Mouse (Mus musculus) olfactory bulb, adult 2 months (tissue): ENCODE measurements around the gene Rita1. TPM values are rescaled to one million over a fixed set of nuclear protein-coding genes. Genes with fewer than 3 reads are reported as not detected.

ENCODE experiments used
- H3K27ac ChIP-seq: fragments of 200-500 bp; 2 replicates; pipeline ENCODE4 v1.5.1; 2012; ENCODE audit warnings: low read depth, low read length; ENCODE audit not compliant: insufficient read depth
- H3K4me1 ChIP-seq: fragments of 200-500 bp; 2 replicates; pipeline ENCODE4 v1.6.1; 2012; ENCODE audit warnings: low read length; ENCODE audit not compliant: control insufficient read depth, insufficient read depth
- H3K4me3 ChIP-seq: fragments of 200-500 bp; 2 replicates; pipeline ENCODE4 v1.5.1; 2012; ENCODE audit warnings: mild to moderate bottlenecking, low read depth, low read length, moderate library complexity; ENCODE audit not compliant: insufficient read depth
- CTCF ChIP-seq: fragments of 200-500 bp; IDR thresholded peaks from 2 replicates; pipeline ENCODE4 v1.5.1; 2012; ENCODE audit warnings: low read depth, mild to moderate bottlenecking, low read length, moderate library complexity; ENCODE audit not compliant: insufficient read depth
- POLR2A ChIP-seq: fragments of 200-500 bp; IDR thresholded peaks from 2 replicates; pipeline ENCODE4 v1.6.1; 2012; ENCODE audit warnings: mild to moderate bottlenecking, low read depth, low read length, moderate library complexity; ENCODE audit not compliant: insufficient read depth
- WGBS: fragments of 180-500 bp; shearing (Covaris S2); methylation state at CpG from one replicate; pipeline ENCODE4 v1.1.7; 2018; 5-methylcytosine and 5-hydroxymethylcytosine counted together
- polyA plus RNA-seq: library from polyadenylated mRNA; stranded (reverse); fragments of >200 nt; gene quantifications from 2 replicates; pipeline ENCODE4 v1.2.4, GENCODE M21; 2012; ENCODE audit warnings: low replicate concordance; ENCODE audit not compliant: missing spikeins, insufficient read depth, insufficient read length

The Rita1 gene
- polyA plus RNA-seq, 1 experiment: not detected

DNA sequence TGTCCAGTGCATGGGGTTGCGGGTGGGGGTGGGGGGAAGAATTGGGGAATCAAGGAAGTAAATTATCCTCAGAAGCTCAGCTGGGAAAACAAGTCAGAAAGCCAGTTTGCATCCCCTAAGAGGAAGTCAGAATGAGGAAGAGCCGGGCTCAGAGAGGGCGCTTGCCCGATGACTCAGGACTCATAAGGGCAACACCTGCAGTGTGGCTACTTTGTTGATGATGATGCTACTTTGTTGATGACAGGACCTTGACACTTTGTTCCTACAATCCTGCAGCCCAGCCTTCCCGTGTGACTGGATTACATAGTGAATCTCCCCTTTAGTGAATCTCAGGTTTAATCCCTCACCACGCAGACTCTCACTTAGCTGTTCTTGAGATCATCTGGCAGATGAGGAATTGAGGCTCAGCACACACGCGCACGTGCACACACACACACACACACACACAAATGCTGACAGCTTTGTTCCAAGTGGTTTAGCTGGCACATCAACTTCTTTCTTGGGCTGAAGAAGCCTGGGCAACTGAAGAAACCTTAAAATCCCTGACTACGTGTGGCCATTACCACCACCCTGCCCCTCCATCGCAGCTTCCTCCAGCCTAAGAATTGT is 42.0 kb downstream of the Rita1 start:
- H3K4me1 ChIP-seq: peaks cover 68% of the 10 kb centered on the region
- TF ChIP-seq CTCF: no peak
- no peak for TF ChIP-seq POLR2A
- 77% methylated on average over 11 of the region's 11 CpGs for WGBS

DNA sequence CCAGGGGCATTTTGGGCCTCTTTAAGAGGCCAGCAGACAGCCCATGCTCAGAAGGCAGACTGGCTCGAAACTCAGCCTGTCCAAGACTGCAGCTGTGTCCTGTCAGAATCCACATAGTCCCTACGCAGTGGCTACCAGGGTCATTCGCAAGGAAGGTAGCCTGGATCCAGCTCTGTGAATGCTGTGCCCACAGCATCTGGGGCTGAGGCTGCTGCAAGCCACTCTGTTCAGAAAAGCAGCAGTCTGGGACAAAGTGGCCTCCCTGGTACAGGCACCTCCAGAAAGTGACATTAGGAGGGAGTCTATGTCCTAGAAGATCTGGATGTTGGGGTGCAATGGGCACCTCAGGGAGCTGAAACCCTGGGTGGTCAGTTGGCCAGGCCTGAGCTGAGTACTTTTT is 42.6 kb downstream of the Rita1 start:
- 91% methylated on average over 3 of the region's 3 CpGs for WGBS
- TF ChIP-seq CTCF (no peak), POLR2A (no peak)
- no peak overlapping the region for H3K27ac ChIP-seq

More for the DNA sequence above, 42.0 kb downstream of the Rita1 start:
- Histone ChIP-seq H3K4me3 (no peak overlapping the region), H3K27ac (no peak overlapping the region; the same call in 1 of the 2 replicates)

DNA sequence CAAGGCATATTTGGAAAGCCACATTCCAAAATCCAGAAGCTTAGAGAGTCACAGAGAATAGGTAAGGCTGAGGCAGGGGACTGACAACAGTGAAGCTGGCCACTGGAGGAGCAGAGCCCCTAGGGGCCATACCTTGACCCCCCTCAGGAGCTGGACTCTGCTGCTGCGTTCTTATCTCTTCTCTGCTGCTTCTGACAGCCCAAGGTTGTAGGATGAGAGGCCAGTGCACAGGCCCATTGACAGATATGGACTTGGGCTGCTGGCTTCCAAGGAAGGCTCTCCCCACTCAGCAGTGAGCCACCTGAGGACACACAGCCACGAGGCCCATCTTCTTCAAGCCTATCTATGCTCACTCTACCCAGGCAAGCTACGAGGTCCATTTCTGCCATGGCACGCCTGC is 43.4 kb downstream of the Rita1 start:
- TF ChIP-seq POLR2A (no peak), CTCF (no peak)
- H3K4me3 ChIP-seq: no peak overlapping the region
- WGBS: 82% methylated on average over 4 of the region's 4 CpGs
- H3K27ac ChIP-seq: no peak overlapping the region
- H3K4me1 ChIP-seq: peaks cover 69% of the 10 kb centered on the region

More for the DNA sequence above, 42.6 kb downstream of the Rita1 start:
- Histone ChIP-seq H3K4me3 (no peak overlapping the region), H3K4me1 (peaks cover 70% of the 10 kb centered on the region)

DNA sequence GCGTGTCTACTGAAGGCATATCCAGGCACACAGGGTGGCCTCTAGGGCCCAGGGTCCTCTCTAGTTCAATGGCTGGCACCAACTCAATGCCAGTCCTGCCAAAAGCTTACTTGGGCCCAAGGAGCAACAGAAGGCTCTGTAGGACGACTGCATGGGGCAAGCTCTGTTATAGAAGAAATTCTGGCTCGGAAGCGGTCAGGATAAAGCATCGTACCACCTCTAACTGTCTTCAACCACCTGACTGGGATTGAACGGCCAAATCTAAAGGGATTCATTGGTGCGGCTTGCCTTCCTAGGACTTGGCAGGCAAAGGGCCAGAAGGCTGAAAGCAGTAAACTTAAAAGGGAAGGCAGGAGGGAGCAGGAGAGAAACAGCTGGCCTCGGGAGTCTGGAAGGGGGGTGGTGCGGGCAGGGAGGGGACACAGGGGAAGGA is 44.0 kb downstream of the Rita1 start:
- peak overlapping the region; percentile 30 for H3K27ac ChIP-seq
- peaks cover 75% of the 10 kb centered on the region for H3K4me1 ChIP-seq
- no peak overlapping the region for H3K4me3 ChIP-seq
- TF ChIP-seq CTCF (no peak), POLR2A (no peak)
- WGBS: 59% methylated on average over 9 of the region's 9 CpGs

DNA sequence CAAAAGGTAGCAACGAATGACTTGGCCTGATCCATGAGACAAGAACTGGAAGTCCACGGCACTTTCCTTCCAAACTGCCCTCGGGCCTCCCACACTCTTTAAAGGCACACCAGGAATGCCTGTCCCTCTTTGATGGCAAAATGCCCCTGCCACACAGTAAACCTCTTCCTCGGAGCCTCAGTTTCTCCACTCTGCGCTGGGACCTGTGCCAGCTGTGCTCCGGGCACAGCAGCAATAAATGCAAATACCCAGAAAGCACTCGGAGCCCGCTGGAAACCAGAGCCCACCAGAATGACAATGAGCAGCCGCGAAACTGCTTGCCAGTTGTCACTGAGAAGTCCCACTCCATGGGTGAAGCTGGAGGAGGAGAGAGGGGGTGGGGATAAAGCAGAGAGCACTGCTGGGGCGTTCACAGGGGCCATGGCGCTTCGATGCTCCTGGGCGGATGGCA is 44.6 kb downstream of the Rita1 start:
- WGBS: 34% methylated on average over 14 of the region's 14 CpGs
- TF ChIP-seq CTCF (no peak), POLR2A (no peak)
- Histone ChIP-seq H3K4me3 (no peak overlapping the region), H3K4me1 (peaks cover 80% of the 10 kb centered on the region), H3K27ac (peak overlapping the region; percentile 49)

DNA sequence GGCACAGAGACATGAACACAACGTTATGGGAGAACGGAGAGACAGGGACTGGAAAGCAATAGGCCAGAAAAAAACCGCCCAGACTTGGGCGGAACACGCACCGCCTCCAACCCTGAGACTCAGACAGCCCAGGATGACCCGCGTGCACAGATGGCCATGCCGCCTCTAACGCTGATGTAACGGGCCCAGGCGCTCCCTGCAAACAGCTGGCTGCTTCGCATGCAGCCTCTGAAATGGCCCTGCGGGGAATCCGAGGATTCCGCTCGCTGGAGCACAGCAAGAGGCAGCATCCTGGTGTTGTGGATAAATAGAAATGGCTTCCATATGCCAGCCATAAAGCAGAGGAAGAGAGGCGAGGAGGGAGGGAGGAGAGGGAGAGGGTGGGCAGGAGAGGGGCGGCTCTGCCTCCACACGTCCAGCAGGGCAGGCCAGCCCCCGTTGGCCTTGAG is 45.1 kb downstream of the Rita1 start:
- TF ChIP-seq CTCF: no peak
- no peak for TF ChIP-seq POLR2A
- peaks cover 80% of the 10 kb centered on the region for H3K4me1 ChIP-seq
- WGBS: 28% methylated on average over 21 of the region's 21 CpGs

DNA sequence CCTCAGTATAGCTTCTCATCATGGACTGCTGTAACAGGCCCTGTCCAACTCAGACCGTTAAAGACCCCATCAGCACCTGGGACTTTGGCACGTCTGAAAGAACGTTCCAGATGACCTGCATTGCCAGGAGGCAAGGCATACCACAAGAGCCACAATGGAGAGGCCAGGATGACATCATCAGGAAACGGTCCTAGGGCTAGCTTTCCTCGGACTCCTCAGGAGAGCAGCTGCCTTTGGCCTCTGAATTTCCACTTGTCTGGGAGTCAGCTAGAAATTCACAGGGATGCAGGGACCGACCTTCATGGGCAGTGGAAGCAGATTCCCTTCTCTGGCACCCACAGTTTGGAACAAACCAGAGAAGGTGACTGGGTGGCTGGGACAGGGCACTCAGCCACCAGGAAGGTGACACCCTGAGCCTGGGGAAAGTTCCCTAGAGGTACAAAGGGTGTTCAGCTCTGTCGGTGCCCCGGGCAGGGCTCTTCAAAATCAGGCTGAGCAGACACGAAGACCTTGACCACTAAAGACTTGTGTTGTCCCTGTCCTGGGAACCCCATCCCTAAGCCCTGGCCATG is 45.6 kb downstream of the Rita1 start:
- TF ChIP-seq CTCF: no peak
- no peak for TF ChIP-seq POLR2A
- 64% methylated on average over 9 of the region's 9 CpGs for WGBS
- Histone ChIP-seq H3K4me1 (peaks cover 77% of the 10 kb centered on the region), H3K27ac (peak overlapping the region; percentile 49), H3K4me3 (no peak overlapping the region)

More for the DNA sequence above, 45.1 kb downstream of the Rita1 start:
- Histone ChIP-seq H3K4me3 (no peak overlapping the region), H3K27ac (peak overlapping the region; percentile 49)

DNA sequence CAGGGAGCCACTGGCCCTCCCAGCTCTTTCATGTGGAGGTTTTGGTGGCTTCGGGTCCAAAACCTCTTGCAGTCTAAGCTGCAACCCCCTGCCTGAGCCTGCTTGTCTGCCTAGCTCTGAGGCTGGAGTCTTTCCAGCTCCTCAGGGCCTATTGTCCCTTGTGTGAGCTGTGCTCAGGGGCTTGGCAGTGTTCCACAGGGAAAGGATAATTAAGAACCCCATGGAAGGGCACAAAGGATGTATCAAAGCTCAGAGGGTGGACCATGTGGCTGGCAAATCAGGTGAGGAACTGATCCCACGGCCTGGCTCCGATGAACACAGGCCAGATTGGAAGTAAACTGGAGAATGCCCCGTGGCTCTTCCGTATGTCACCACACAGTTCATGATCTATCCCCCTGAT is 46.3 kb downstream of the Rita1 start:
- Histone ChIP-seq H3K27ac (peak overlapping the region; percentile 49), H3K4me3 (no peak overlapping the region), H3K4me1 (peaks cover 73% of the 10 kb centered on the region)
- WGBS: 58% methylated on average over 5 of the region's 5 CpGs
- TF ChIP-seq POLR2A: no peak
- TF ChIP-seq CTCF: no peak

DNA sequence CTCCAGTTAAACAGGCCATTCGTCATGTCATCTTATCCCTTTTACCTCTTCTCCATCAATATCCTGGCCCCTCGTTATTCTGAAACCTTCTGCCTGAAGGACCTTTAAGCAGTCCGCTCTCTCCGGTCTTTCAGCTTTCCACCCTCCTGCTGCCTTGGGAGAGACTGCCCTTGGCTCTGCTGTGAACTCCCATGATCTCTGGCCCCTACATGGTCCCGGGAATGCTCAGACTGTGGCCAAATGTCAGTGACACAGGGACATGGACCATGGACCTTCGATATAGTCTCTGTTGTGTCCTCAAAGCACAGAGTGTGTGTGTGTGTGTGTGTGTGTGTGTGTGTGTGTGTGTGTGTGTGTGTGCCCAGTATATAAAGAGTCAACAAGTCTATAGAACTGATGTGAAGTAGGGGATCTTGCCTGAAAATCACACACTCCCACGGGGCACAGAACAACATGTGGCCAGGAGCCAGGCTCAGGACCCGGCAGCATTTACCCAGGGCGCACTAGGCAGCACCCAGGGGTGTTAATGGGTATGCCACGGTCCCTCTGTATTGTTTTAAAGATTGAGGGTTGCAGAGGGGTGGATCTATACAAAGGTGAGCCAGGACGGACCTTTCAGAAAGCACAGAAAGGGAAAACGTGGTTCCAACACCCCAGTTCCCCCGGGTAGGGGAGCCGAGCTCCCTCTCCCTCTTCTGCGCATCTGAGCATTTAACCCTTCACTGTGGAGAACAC is 47.1 kb downstream of the Rita1 start:
- 60% methylated on average over 15 of the region's 15 CpGs for WGBS
- TF ChIP-seq CTCF (no peak), POLR2A (no peak)
- H3K4me1 ChIP-seq: peaks cover 68% of the 10 kb centered on the region

More for the DNA sequence above, 47.1 kb downstream of the Rita1 start:
- H3K4me3 ChIP-seq: no peak overlapping the region
- peak overlapping the region; percentile 27 for H3K27ac ChIP-seq
